Comparison of ENCODE assay signal across 30 mouse cellular contexts in the genomic region with DNA sequence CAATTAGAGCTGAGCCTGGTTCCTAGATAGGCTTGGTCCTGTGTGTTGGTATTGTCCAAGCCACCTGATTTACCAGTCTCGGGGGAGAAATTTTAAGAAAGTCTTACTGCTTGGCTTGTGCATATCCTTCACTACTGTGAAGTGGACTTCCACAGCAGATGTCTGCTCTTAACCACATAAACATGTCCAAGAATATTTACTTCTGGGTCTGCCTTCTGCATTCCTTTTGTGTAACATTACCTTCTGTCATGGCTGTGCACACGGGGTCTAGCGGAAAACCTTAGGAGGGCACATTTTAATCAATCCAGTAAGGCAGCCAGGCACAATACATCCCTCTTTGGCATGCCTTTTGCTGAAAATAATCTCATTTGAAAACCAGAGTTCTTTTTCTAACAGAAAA.
DNase-seq lines count a peak whose midpoint lies in the region; ATAC-seq and TF ChIP-seq lines count a peak whose summit lies in the region.
"Had no signal": no experiment of that assay in that cellular context is flagged by ENCODE, and none has a peak within 500 bp of the region (broad histone marks: within the 10 kb centered on the region; RNA-seq: fewer than 3 reads in every experiment).

No protein-coding gene starts in this region.

- DNase-seq in embryonic facial prominence, embryonic 11.5 days (ENCODE audit: low spot score) = peak; percentile 31
- no peak for DNase-seq in embryonic facial prominence, embryonic 10.5 days (ENCODE audit: low spot score)
- DNase-seq in kidney, adult 2 months = no peak
- DNase-seq in forelimb bud, embryonic 11.5 days (ENCODE audit: low read depth, low spot score) = peak; percentile 6
- DNase-seq: adrenal gland, postnatal 10 days; adrenal gland, postnatal 36 days; B cell, adult 2 months; cerebellum, adult 18-20 months; cerebellum, adult 9-10 months; cerebellum, postnatal 14 days; embryo, embryonic 11 days; gastrocnemius, postnatal 10 days; gastrocnemius, postnatal 36 days; heart, adult 2 months; heart, postnatal 14 days; heart, postnatal 4 days had no signal

- H3K4me2 ChIP-seq in embryonic facial prominence, embryonic 11.5 days (ENCODE audit: low read depth, low read length) = no peak overlapping the region
- no peak overlapping the region for H3K4me2 ChIP-seq in kidney, embryonic 16.5 days (replicated peaks; ENCODE audit: low read depth, low read length)
- no peak overlapping the region for H3K4me2 ChIP-seq in midbrain, embryonic 13.5 days (replicated peaks)
- H3K4me2 ChIP-seq: embryonic facial prominence, embryonic 12.5 days; forebrain, embryonic 12.5 days; forebrain, embryonic 15.5 days; heart, embryonic 13.5 days; hindbrain, embryonic 14.5 days had no signal

- no peaks in the 10 kb centered on the region for H3K27me3 ChIP-seq in embryonic facial prominence, embryonic 11.5 days (ENCODE audit: control insufficient read depth, insufficient read depth, low read length)
- no peaks in the 10 kb centered on the region for H3K27me3 ChIP-seq in embryonic facial prominence, embryonic 10.5 days (replicated peaks; ENCODE audit: low read depth, poor library complexity, severe bottlenecking)
- no peaks in the 10 kb centered on the region for H3K27me3 ChIP-seq in kidney, embryonic 16.5 days (ENCODE audit: insufficient read depth, low read length)
- H3K27me3 ChIP-seq in kidney, adult 2 months (replicated peaks; ENCODE audit: control insufficient read depth, insufficient read depth, low read length) = no peaks in the 10 kb centered on the region
- no peaks in the 10 kb centered on the region for H3K27me3 ChIP-seq in midbrain, embryonic 13.5 days
- H3K27me3 ChIP-seq: CH12.LX; embryonic facial prominence, embryonic 12.5 days; forebrain, embryonic 12.5 days; forebrain, embryonic 15.5 days; heart, embryonic 13.5 days had no signal

- no peak overlapping the region for H3K27ac ChIP-seq in embryonic facial prominence, embryonic 11.5 days (replicated peaks; ENCODE audit: low read depth, low read length)
- H3K27ac ChIP-seq in embryonic facial prominence, embryonic 10.5 days (replicated peaks) = no peak overlapping the region
- H3K27ac ChIP-seq in kidney, embryonic 16.5 days (ENCODE audit: low read length) = no peak overlapping the region
- H3K27ac ChIP-seq in kidney, adult 2 months (ENCODE audit: insufficient read depth, low read depth, low read length) = no peak overlapping the region
- no peak overlapping the region for H3K27ac ChIP-seq in midbrain, embryonic 13.5 days
- H3K27ac ChIP-seq: embryonic facial prominence, embryonic 12.5 days; forebrain, embryonic 12.5 days; forebrain, embryonic 15.5 days; heart, adult 2 months; heart, embryonic 10.5 days; heart, embryonic 13.5 days; hindbrain, embryonic 14.5 days; hindbrain, postnatal 0 days had no signal

- no peaks in the 10 kb centered on the region for H3K4me1 ChIP-seq in embryonic facial prominence, embryonic 11.5 days (ENCODE audit: control insufficient read depth, insufficient read depth, low read length)
- no peaks in the 10 kb centered on the region for H3K4me1 ChIP-seq in embryonic facial prominence, embryonic 10.5 days
- no peaks in the 10 kb centered on the region for H3K4me1 ChIP-seq in kidney, embryonic 16.5 days (ENCODE audit: insufficient read depth, low read length)
- no peaks in the 10 kb centered on the region; the same call in 1 of the 2 replicates for H3K4me1 ChIP-seq in kidney, adult 2 months (ENCODE audit: control insufficient read depth, insufficient read depth, low read length)
- H3K4me1 ChIP-seq in midbrain, embryonic 13.5 days (replicated peaks) = no peaks in the 10 kb centered on the region
- H3K4me1 ChIP-seq: embryonic facial prominence, embryonic 12.5 days; forebrain, embryonic 12.5 days; forebrain, embryonic 15.5 days; heart, embryonic 10.5 days; heart, embryonic 13.5 days had no signal

- no peaks in the 10 kb centered on the region for H3K9me3 ChIP-seq in embryonic facial prominence, embryonic 11.5 days (replicated peaks; ENCODE audit: control insufficient read depth, low read length)
- H3K9me3 ChIP-seq in embryonic facial prominence, embryonic 10.5 days = no peaks in the 10 kb centered on the region
- no peaks in the 10 kb centered on the region for H3K9me3 ChIP-seq in kidney, embryonic 16.5 days (ENCODE audit: low read length)
- H3K9me3 ChIP-seq in midbrain, embryonic 13.5 days = no peaks in the 10 kb centered on the region
- H3K9me3 ChIP-seq: embryonic facial prominence, embryonic 12.5 days; forebrain, embryonic 12.5 days; forebrain, embryonic 15.5 days; G1E; heart, embryonic 10.5 days; heart, embryonic 13.5 days had no signal

- no peak for ATAC-seq in embryonic facial prominence, embryonic 11.5 days (replicated peaks; ENCODE audit: insufficient number of reproducible peaks, low FRiP score, low TSS enrichment, low read depth)
- peak; percentile 49; the same call in 1 of the 2 replicates for ATAC-seq in kidney, embryonic 16.5 days (ENCODE audit: low FRiP score, low TSS enrichment)
- ATAC-seq in midbrain, embryonic 13.5 days = no peak
- ATAC-seq: forebrain, embryonic 15.5 days; hindbrain, postnatal 0 days; inflammation-experienced regulatory T-cells, adult 6 months; Patski had no signal

- H3K36me3 ChIP-seq in embryonic facial prominence, embryonic 11.5 days (replicated peaks; ENCODE audit: control insufficient read depth, insufficient read depth, low read depth, low read length) = no peaks in the 10 kb centered on the region
- 0 out of 2 replicates have a peak, but pooled peaks cover 4% of the 10 kb centered on the region for H3K36me3 ChIP-seq in embryonic facial prominence, embryonic 10.5 days (replicated peaks)
- H3K36me3 ChIP-seq in kidney, embryonic 16.5 days (ENCODE audit: insufficient read depth, low read length) = 0 out of 2 replicates have a peak, but pooled peaks cover 3% of the 10 kb centered on the region
- H3K36me3 ChIP-seq in kidney, adult 2 months (ENCODE audit: control insufficient read depth, insufficient read depth, low read length) = no peaks in the 10 kb centered on the region
- H3K36me3 ChIP-seq in midbrain, embryonic 13.5 days = no peaks in the 10 kb centered on the region
- H3K36me3 ChIP-seq: embryonic facial prominence, embryonic 12.5 days; forebrain, embryonic 12.5 days; forebrain, embryonic 15.5 days; heart, embryonic 10.5 days had no signal

- no peak overlapping the region for H3K9ac ChIP-seq in embryonic facial prominence, embryonic 11.5 days (replicated peaks; ENCODE audit: low read length)
- H3K9ac ChIP-seq in kidney, embryonic 16.5 days (replicated peaks; ENCODE audit: low read length) = no peak overlapping the region
- no peak overlapping the region for H3K9ac ChIP-seq in midbrain, embryonic 13.5 days (replicated peaks)
- H3K9ac ChIP-seq: embryonic facial prominence, embryonic 12.5 days; forebrain, embryonic 12.5 days; forebrain, embryonic 15.5 days; heart, embryonic 13.5 days; hindbrain, embryonic 14.5 days had no signal

- TF ChIP-seq CTCF in kidney, adult 2 months (conservative IDR thresholded peaks at IDR 0.05; ENCODE audit: insufficient read depth, insufficient read length, low read depth, low read length) = no peak

- WGBS in embryonic facial prominence, embryonic 11.5 days = 45% methylated on average over 3 of the region's 3 CpGs
- WGBS in embryonic facial prominence, embryonic 10.5 days = 64% methylated on average over 3 of the region's 3 CpGs
- 58% methylated on average over 3 of the region's 3 CpGs for WGBS in kidney, embryonic 16.5 days
- 51% methylated on average over 3 of the region's 3 CpGs for WGBS in kidney, adult 2 months
- WGBS in midbrain, embryonic 13.5 days = 81% methylated on average over 3 of the region's 3 CpGs

- no peak for TF ChIP-seq POLR2A in kidney, adult 2 months (IDR thresholded peaks at IDR 0.05; ENCODE audit: low read depth, low read length)

- H3K4me3 ChIP-seq in embryonic facial prominence, embryonic 11.5 days (ENCODE audit: low read depth, low read length) = no peak overlapping the region
- H3K4me3 ChIP-seq in embryonic facial prominence, embryonic 10.5 days = no peak overlapping the region
- H3K4me3 ChIP-seq in kidney, embryonic 16.5 days (ENCODE audit: low read length) = no peak overlapping the region
- no peak overlapping the region for H3K4me3 ChIP-seq in kidney, adult 2 months (ENCODE audit: insufficient read depth, low read depth, low read length)
- H3K4me3 ChIP-seq in midbrain, embryonic 13.5 days (replicated peaks) = no peak overlapping the region
- H3K4me3 ChIP-seq: embryonic facial prominence, embryonic 12.5 days; erythroblast, embryonic 14.5 days; forebrain, embryonic 12.5 days; forebrain, embryonic 15.5 days; heart, adult 2 months; heart, embryonic 10.5 days; heart, embryonic 13.5 days had no signal

Comparison
In these comparisons a context has a peak if more than half of its experiments do, and no peak if none do; other contexts are left out.
1. DNase-seq: peak in embryonic facial prominence, embryonic 11.5 days (single experiment) and forelimb bud, embryonic 11.5 days (single experiment); none in embryonic facial prominence, embryonic 10.5 days (single experiment) and kidney, adult 2 months (single experiment).